Mouse (Mus musculus) heart, embryonic 16.5 days (tissue): ENCODE data around the gene Rnaseh2a. TPM values are rescaled to one million over a fixed set of nuclear protein-coding genes. Genes with fewer than 3 reads are reported as not detected.

Experiments used
- ATAC-seq: fragments of 200-750 bp; cut with Nextera tagmentation; replicated peaks from 2 replicates; pipeline ENCODE4 v1.8.0; 2017; ENCODE audit warnings: moderate number of reproducible peaks; ENCODE audit not compliant: insufficient read depth, low FRiP score; ENCODE audit errors: extremely low read depth
- H3K27ac ChIP-seq: fragments of 300-500 bp; sonication (generic); 2 replicates; pipeline ENCODE4 v1.5.1; 2014; ENCODE audit warnings: mild to moderate bottlenecking, low read length, control low read depth, moderate library complexity
- H3K27me3 ChIP-seq: fragments of 300-500 bp; sonication (generic); 2 replicates; pipeline ENCODE4 v1.6.1; 2014; ENCODE audit warnings: low read length, mixed read lengths; ENCODE audit not compliant: control insufficient read depth, insufficient read depth
- H3K36me3 ChIP-seq: fragments of 300-500 bp; sonication (generic); 2 replicates; pipeline ENCODE4 v1.6.1; 2014; ENCODE audit not compliant: control insufficient read depth, insufficient read depth
- H3K4me1 ChIP-seq: fragments of 300-500 bp; sonication (generic); 2 replicates; pipeline ENCODE4 v1.6.1; 2014; ENCODE audit warnings: low read length, mixed read lengths; ENCODE audit not compliant: control insufficient read depth, insufficient read depth
- H3K4me2 ChIP-seq: fragments of 300-500 bp; sonication (generic); 2 replicates; pipeline ENCODE4 v1.6.1; 2014; ENCODE audit warnings: low read depth, mild to moderate bottlenecking, control low read depth, low read length
- H3K4me3 ChIP-seq: fragments of 300-500 bp; sonication (generic); 2 replicates; pipeline ENCODE4 v1.5.1; 2014; ENCODE audit warnings: mild to moderate bottlenecking, control low read depth, low read length
- H3K9ac ChIP-seq: fragments of 300-500 bp; sonication (generic); 2 replicates; pipeline ENCODE4 v1.6.1; 2014; ENCODE audit warnings: low read length, control low read depth
- H3K9me3 ChIP-seq: fragments of 300-500 bp; sonication (generic); replicated peaks from 2 replicates; pipeline ENCODE4 v1.6.1; 2016; ENCODE audit warnings: low read length; ENCODE audit not compliant: control insufficient read depth
- WGBS: fragments of 180-500 bp; shearing (Covaris S2); extraction: QIAGEN DNeasy Blood & Tissue Kit; methylation state at CpG from one replicate; pipeline ENCODE4 v1.1.7; 2014; 5-methylcytosine and 5-hydroxymethylcytosine counted together
- polyA plus RNA-seq: library from polyadenylated mRNA; unstranded; fragments of >200 nt; fragmentation: Nextera tagmentation; extraction: Ambion mirVana; gene quantifications from 2 replicates; pipeline ENCODE4 v1.2.1, GENCODE M21; 2015

Gene Rnaseh2a
- polyA plus RNA-seq, 1 experiment from 2014 or later, result 82.7 TPM

DNA sequence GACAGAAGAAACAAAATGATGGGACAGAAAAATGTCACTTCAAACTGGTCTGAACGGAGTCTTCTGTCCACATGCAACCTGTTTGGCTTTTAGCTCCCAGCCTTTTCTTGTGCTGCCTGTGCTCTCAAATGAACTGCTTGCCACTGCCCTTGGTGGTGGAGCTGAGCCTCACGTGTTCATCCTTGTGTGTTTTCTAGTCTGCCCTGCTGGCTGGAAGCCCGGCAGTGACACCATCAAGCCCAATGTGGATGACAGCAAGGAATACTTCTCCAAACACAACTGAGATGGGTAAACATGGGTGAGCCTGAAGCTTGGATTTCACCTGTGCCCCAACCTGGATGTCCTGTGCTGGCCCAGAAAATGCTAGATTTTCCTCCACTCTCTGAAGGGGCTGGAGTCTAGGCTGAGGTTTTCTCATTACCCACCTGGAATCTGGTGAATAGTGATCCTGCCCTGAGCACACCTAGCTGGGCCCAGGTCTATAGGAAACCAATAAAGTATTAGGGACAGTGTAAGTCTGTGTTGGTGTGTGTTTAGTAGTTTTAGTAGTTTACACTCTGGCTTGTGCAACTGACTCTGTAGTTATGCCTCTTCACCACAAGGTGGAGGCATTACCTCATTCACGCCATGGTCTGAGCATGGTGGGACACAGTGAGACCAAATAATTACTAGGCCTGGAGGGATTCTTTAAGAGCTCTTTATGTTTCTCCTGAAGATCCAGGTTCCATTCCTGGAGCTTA is 4.4 kb upstream of the Rnaseh2a start:
- 60% methylated on average over 4 of the region's 4 CpGs for WGBS
- peaks cover 30% of the 10 kb centered on the region for H3K4me1 ChIP-seq

DNA sequence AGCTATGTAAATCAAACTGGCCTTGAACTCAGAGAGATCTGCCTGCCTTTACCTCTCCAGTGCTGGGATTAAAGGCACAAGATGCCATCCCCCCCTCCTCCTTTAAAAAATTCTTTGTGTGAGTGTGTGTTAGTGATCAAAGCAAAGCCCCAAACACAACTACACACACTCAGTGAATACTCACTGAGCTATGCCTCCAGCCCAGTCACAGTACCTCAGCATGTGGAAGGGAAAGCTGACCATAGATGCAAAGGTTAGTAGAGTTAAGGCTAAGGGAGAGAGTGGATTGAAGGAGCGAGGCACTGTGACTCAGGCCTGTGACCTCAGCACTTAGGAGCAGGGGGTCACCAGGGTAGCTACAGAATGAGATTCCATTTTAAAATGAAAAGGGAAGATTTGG is 3.5 kb upstream of the Rnaseh2a start:
- H3K4me1 ChIP-seq, result peaks cover 32% of the 10 kb centered on the region
- no peak overlapping the region for H3K27ac ChIP-seq
- H3K4me3 ChIP-seq, result no peak overlapping the region
- H3K9ac ChIP-seq, result no peak overlapping the region
- H3K9me3 ChIP-seq, result no peaks in the 10 kb centered on the region
- H3K4me2 ChIP-seq, result no peak overlapping the region
- peaks cover 16% of the 10 kb centered on the region for H3K36me3 ChIP-seq
- 90% methylated on average over 1 of the region's 1 CpGs for WGBS
- no peak for ATAC-seq
- H3K27me3 ChIP-seq, result no peaks in the 10 kb centered on the region

More for the DNA sequence above, 4.4 kb upstream of the Rnaseh2a start:
- ATAC-seq, result no peak
- no peak overlapping the region for H3K4me2 ChIP-seq
- no peak overlapping the region for H3K27ac ChIP-seq
- no peaks in the 10 kb centered on the region for H3K9me3 ChIP-seq
- peaks cover 16% of the 10 kb centered on the region for H3K36me3 ChIP-seq
- no peak overlapping the region for H3K9ac ChIP-seq
- no peaks in the 10 kb centered on the region for H3K27me3 ChIP-seq
- no peak overlapping the region for H3K4me3 ChIP-seq

DNA sequence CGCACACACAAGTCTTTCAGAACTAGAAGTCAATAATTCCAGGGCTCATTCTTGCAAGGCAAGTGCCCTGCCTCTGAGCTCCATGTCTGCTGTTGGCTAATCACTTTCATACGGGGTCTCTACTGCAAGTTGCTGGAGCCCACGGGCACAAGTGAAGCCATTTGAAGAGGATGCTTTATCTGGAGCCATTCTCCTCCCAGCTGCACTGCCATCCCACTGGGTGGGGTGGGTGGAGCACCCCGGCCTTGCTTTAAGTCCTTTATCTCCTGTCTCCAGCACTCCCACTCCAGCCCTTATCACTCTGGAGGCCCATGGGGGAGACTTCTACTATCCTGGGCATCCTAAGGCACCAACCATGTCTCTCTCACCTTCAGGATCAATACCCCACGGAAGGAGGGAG is 1.3 kb upstream of the Rnaseh2a start:
- Histone ChIP-seq H3K27me3 (no peaks in the 10 kb centered on the region), H3K27ac (no peak overlapping the region), H3K4me2 (peak overlapping the region; percentile 86), H3K4me1 (peaks cover 29% of the 10 kb centered on the region), H3K4me3 (peak overlapping the region; percentile 74), H3K9me3 (no peaks in the 10 kb centered on the region), H3K9ac (peak overlapping the region; percentile 88), H3K36me3 (peaks cover 16% of the 10 kb centered on the region)
- 42% methylated on average over 5 of the region's 5 CpGs for WGBS
- ATAC-seq, result no peak

DNA sequence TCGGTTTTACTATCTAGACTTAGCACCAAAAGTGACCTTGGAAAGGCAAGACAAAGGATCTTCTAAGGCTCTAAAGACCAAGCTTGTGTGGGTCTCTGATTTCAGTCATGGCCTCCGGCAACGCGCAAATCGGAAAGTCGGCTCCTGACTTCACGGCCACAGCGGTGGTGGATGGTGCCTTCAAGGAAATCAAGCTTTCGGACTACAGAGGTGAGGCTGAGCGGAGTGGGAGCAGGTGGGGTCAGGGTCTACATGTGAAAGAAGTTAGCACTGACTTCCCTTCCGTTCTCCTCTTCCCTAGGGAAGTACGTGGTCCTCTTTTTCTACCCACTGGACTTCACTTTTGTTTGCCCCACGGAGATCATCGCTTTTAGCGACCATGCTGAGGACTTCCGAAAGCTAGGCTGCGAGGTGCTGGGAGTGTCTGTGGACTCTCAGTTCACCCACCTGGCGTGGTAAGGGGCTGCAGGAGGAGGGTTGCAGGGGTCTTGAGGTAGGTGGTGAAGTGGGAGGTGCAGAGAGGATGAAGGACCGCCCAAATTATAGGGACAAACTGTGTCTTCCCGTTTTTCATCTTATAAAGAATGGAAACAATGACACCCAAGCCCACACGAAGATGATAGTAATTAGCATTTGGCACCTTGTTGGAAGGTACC is 696 bp upstream of the Rnaseh2a start:
- peak overlapping the region; percentile 84 for H3K27ac ChIP-seq
- H3K4me3 ChIP-seq, result peak overlapping the region; percentile 74
- H3K4me2 ChIP-seq, result peak overlapping the region; percentile 86
- no peaks in the 10 kb centered on the region for H3K9me3 ChIP-seq
- peaks cover 16% of the 10 kb centered on the region for H3K36me3 ChIP-seq
- no peaks in the 10 kb centered on the region for H3K27me3 ChIP-seq
- WGBS, result 8% methylated on average over 21 of the region's 21 CpGs
- peaks cover 28% of the 10 kb centered on the region for H3K4me1 ChIP-seq
- H3K9ac ChIP-seq, result peak overlapping the region; percentile 88
- no peak for ATAC-seq

DNA sequence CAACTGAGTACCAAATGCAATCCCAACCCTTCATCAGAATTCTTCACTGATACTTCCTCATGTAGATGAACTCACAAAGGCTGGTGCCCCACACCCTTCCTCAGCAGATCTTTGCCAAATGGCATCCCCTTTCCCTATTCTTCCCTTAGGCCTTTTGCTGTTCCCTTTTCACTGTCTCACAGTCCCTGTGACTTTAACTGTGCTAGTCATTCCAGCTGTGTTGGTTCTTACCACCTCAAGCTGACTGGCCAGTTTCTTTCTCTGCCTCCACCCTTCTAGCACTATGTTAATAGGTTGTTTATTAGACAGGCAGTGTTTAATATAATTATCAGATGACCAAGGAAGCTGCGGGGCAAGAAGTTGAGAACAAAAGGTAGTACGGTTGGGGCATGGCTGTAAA is 917 bp downstream of the Rnaseh2a start:
- Histone ChIP-seq H3K9me3 (no peaks in the 10 kb centered on the region), H3K27me3 (no peaks in the 10 kb centered on the region), H3K36me3 (peaks cover 9% of the 10 kb centered on the region), H3K9ac (peak overlapping the region; percentile 88), H3K4me2 (peak overlapping the region; percentile 86), H3K27ac (peak overlapping the region; percentile 84), H3K4me3 (peak overlapping the region; percentile 74), H3K4me1 (peaks cover 33% of the 10 kb centered on the region)
- 19% methylated on average over 2 of the region's 2 CpGs for WGBS
- ATAC-seq, result no peak

DNA sequence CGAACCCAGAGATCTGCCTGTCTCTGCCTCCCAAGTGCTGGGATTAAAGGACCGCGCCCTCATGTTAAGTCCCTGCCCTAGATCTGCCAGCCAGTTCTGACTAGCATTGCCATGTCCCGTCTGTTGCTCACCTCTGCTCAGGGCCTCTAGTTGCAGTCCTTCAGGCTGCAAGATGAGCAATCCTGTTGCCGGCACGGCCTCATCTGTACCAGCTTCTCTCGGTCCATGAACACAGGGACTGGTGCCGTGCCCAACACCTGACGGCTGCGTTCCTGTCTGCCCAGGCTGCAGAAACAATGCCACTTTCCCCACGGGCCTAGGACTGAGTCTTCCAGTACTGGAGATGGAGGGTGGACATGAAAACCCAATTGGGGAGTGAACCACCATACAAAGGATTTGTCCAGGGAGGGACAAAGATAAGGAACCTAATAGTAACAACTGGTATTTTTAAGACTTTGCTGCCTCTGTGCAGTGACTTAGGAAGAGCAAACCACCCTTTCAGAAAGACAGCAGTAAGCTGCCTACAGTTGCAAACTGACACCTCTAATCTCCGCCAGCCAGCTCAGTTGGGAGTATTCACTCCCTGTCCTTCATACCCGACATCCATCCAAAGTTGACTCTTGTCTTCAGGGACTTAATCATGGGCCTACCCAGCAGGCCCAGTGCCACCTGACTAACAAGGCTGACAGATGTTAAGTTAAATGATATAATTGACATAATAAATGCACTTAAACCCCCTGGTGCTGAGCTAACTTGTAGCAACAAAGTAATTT is 1.8 kb downstream of the Rnaseh2a start:
- ATAC-seq, result no peak
- no peaks in the 10 kb centered on the region for H3K9me3 ChIP-seq
- no peak overlapping the region for H3K9ac ChIP-seq
- 84% methylated on average over 13 of the region's 13 CpGs for WGBS
- H3K36me3 ChIP-seq, result peaks cover 12% of the 10 kb centered on the region
- no peak overlapping the region for H3K4me2 ChIP-seq
- peaks cover 33% of the 10 kb centered on the region for H3K4me1 ChIP-seq
- H3K27me3 ChIP-seq, result no peaks in the 10 kb centered on the region
- H3K27ac ChIP-seq, result no peak overlapping the region
- no peak overlapping the region for H3K4me3 ChIP-seq

DNA sequence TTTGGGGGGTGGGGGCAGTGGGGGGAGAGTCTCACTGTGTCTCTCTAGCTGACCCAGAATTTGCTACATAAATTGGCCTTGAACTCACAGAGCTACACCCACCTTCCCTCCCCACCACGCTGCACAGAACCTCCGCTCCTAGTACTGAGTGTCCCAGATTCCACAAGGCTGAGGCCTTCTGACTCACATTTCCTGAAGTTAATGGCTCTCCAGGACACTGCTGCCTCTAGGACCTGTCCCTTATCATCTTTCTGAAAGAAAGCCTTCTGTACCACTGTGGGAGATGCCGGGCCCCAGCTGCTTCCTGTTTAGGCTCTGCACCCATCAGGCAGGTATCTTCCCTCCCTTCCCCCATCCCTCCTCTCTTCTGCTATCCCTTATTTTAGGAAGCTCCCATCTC is 3.0 kb downstream of the Rnaseh2a start:
- no peak overlapping the region for H3K9ac ChIP-seq
- ATAC-seq, result no peak

DNA sequence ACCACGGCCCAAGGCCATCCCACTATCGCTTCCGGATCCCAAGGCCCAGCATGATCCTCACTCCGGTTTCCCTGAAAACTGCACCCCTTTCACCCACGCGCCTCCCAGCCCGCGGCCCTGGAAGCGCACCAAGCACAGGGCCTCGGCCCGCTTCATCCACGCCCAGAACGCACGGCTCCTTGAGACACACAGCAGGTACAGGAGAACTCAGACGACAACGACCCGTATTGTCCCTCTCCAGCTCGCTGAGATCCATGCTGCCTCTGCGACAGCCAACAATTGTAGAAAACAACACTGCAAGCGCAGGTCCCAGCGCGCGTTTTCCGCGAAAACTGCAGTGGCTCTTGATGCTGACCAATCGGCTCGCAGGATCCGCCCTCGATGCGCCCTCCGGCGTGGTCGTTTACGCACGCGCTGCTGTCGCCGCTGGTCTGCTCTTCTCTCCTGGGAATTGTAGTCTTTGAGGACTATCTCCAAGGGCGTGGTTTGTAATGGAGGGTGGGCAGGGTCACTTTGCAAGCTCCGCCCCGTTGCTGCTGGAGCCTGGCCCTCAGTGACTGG is 3.8 kb downstream of the Rnaseh2a start:
- H3K27me3 ChIP-seq, result no peaks in the 10 kb centered on the region
- H3K4me1 ChIP-seq, result peaks cover 29% of the 10 kb centered on the region
- no peaks in the 10 kb centered on the region for H3K9me3 ChIP-seq
- H3K9ac ChIP-seq, result peak overlapping the region; percentile 80
- H3K4me3 ChIP-seq, result peak overlapping the region; percentile 77
- 0% methylated on average over 41 of the region's 41 CpGs for WGBS
- ATAC-seq, result peak; percentile 88
- peak overlapping the region; percentile 72 for H3K27ac ChIP-seq
- peak overlapping the region; percentile 96 for H3K4me2 ChIP-seq
- 0 out of 2 replicates have a peak, but pooled peaks cover 3% of the 10 kb centered on the region for H3K36me3 ChIP-seq

More for the DNA sequence above, 3.0 kb downstream of the Rnaseh2a start:
- Histone ChIP-seq H3K27ac (peak overlapping the region; percentile 30; the same call in 1 of the 2 replicates), H3K4me3 (no peak overlapping the region), H3K4me1 (peaks cover 33% of the 10 kb centered on the region), H3K9me3 (no peaks in the 10 kb centered on the region), H3K4me2 (no peak overlapping the region), H3K36me3 (peaks cover 8% of the 10 kb centered on the region), H3K27me3 (no peaks in the 10 kb centered on the region)
- 30% methylated on average over 3 of the region's 3 CpGs for WGBS
